Mouse (Mus musculus) kidney, postnatal 4 days (tissue): ENCODE measurements around the gene Adcy10.
A peak's percentile ranks its signal among the peaks of the same experiment; 100 is the strongest.

Source experiments
- DNase-seq, 2 experiments: peaks; one replicate each; pipeline ENCODE4 v3.0.0; 2021; ENCODE audit warnings: mixed read lengths in 2 of 2

The Adcy10 gene

GRCm38 (mm10) chr1:165536079-165536675 is 51.2 kb downstream of the Adcy10 start:
- DNase-seq, result peak; percentile 50 to 62

- no peak for DNase-seq
Measured at GRCm38 (mm10) chr1:165537241-165537807, 52.3 kb downstream of the Adcy10 start.

- no peak for DNase-seq
Measured at GRCm38 (mm10) chr1:165556711-165557110, 71.7 kb downstream of the Adcy10 start.

- no peak for DNase-seq
Measured at GRCm38 (mm10) chr1:165559073-165559472, 74.1 kb downstream of the Adcy10 start.

GRCm38 (mm10) chr1:165565283-165565682 is 80.3 kb downstream of the Adcy10 start:
- DNase-seq, result no peak

- no peak for DNase-seq
Measured at GRCm38 (mm10) chr1:165567466-165567865, 82.5 kb downstream of the Adcy10 start.

- DNase-seq, result no peak
Measured at GRCm38 (mm10) chr1:165576005-165576404, 91.0 kb downstream of the Adcy10 start.

GRCm38 (mm10) chr1:165576459-165577112 is 91.6 kb downstream of the Adcy10 start:
- DNase-seq, result no peak

- DNase-seq, result no peak
Measured at GRCm38 (mm10) chr1:165579332-165579731, 94.3 kb downstream of the Adcy10 start.

- no peak for DNase-seq
Measured at GRCm38 (mm10) chr1:165581255-165581654, 96.3 kb downstream of the Adcy10 start.

- peak; percentile 95 to 96 for DNase-seq
Measured at GRCm38 (mm10) chr1:165583529-165584184, 98.7 kb downstream of the Adcy10 start.

- peak; percentile 20 to 50 for DNase-seq
Measured at GRCm38 (mm10) chr1:165585389-165586104, 100.6 kb downstream of the Adcy10 start.

- no peak for DNase-seq
Measured at GRCm38 (mm10) chr1:165586366-165586765, 101.4 kb downstream of the Adcy10 start.

GRCm38 (mm10) chr1:165587845-165588244 is 102.9 kb downstream of the Adcy10 start:
- no peak for DNase-seq

- peak; percentile 58 to 76 for DNase-seq
Measured at GRCm38 (mm10) chr1:165589280-165590048, 104.5 kb downstream of the Adcy10 start.

- no peak for DNase-seq
Measured at GRCm38 (mm10) chr1:165590760-165591159, 105.8 kb downstream of the Adcy10 start.

GRCm38 (mm10) chr1:165592295-165593082 is 107.5 kb downstream of the Adcy10 start:
- no peak for DNase-seq

GRCm38 (mm10) chr1:165594699-165595421 is 109.9 kb downstream of the Adcy10 start:
- no peak for DNase-seq

GRCm38 (mm10) chr1:165601775-165602280 is 116.8 kb downstream of the Adcy10 start:
- DNase-seq, result no peak

GRCm38 (mm10) chr1:165603218-165603617 is 118.2 kb downstream of the Adcy10 start:
- no peak for DNase-seq
